Mouse (Mus musculus) liver, postnatal 0 days (tissue): ENCODE data around the gene Pde4dip. TPM values are rescaled to one million over a fixed set of nuclear protein-coding genes. Genes with fewer than 3 reads are reported as not detected.

Experiments
- ATAC-seq: fragments of 200-750 bp; cut with Nextera tagmentation; 2 replicates; pipeline ENCODE4 v1.8.0; 2017; ENCODE audit warnings: mild to moderate bottlenecking, moderate library complexity
- DNase-seq: peaks from one replicate; pipeline ENCODE4 v3.0.0-alpha.2; 2016
- H3K27ac ChIP-seq: fragments of 300-500 bp; sonication (generic); 2 replicates; pipeline ENCODE4 v1.5.1; 2014; ENCODE audit warnings: antibody characterized with exemption, moderate library complexity, mild to moderate bottlenecking, low read depth
- H3K27me3 ChIP-seq: fragments of 300-500 bp; sonication (generic); 2 replicates; pipeline ENCODE4 v1.6.1; 2014; ENCODE audit warnings: low read length, control low read depth, mixed read lengths; ENCODE audit not compliant: insufficient read depth
- H3K36me3 ChIP-seq: fragments of 300-500 bp; sonication (generic); replicated peaks from 2 replicates; pipeline ENCODE4 v1.6.1; 2014; ENCODE audit warnings: mild to moderate bottlenecking, control low read depth, low read length, moderate library complexity, mixed read lengths; ENCODE audit not compliant: insufficient read depth
- H3K4me1 ChIP-seq: fragments of 300-500 bp; sonication (generic); 2 replicates; pipeline ENCODE4 v1.6.1; 2014; ENCODE audit warnings: antibody characterized with exemption, mild to moderate bottlenecking, control low read depth; ENCODE audit not compliant: insufficient read depth
- H3K4me2 ChIP-seq: fragments of 300-500 bp; sonication (generic); 2 replicates; pipeline ENCODE4 v1.6.1; 2014; ENCODE audit warnings: low read depth, mild to moderate bottlenecking, low read length, moderate library complexity, mixed read lengths
- H3K4me3 ChIP-seq: fragments of 300-500 bp; sonication (generic); 2 replicates; pipeline ENCODE4 v1.5.1; 2014; ENCODE audit warnings: low read depth, low read length
- H3K9ac ChIP-seq: fragments of 300-500 bp; sonication (generic); replicated peaks from 2 replicates; pipeline ENCODE4 v1.6.1; 2014; ENCODE audit warnings: mild to moderate bottlenecking, moderate library complexity
- H3K9me3 ChIP-seq: fragments of 300-500 bp; sonication (generic); 2 replicates; pipeline ENCODE4 v1.6.1; 2016; ENCODE audit warnings: mild to moderate bottlenecking, control low read depth, low read length, mixed read lengths
- CTCF ChIP-seq: sonication (generic); IDR thresholded peaks from 2 replicates; pipeline ENCODE4 v1.5.1; 2016; ENCODE audit warnings: antibody characterized with exemption, low read depth
- EP300 ChIP-seq: IDR thresholded peaks from 2 replicates; pipeline ENCODE4 v1.6.1; 2016; ENCODE audit warnings: antibody characterized with exemption, low read depth, mild to moderate bottlenecking
- WGBS: fragments of 180-500 bp; shearing (Covaris S2); extraction: QIAGEN DNeasy Blood & Tissue Kit; methylation state at CpG from one replicate; pipeline ENCODE4 v1.1.7; 2014; ENCODE audit not compliant: insufficient replicate concordance; 5-methylcytosine and 5-hydroxymethylcytosine counted together
- polyA plus RNA-seq: library from polyadenylated mRNA; unstranded; fragments of >200 nt; fragmentation: Nextera tagmentation; extraction: Ambion mirVana; gene quantifications from 2 replicates; pipeline ENCODE4 v1.2.1, GENCODE M21; 2015

Gene Pde4dip
- polyA plus RNA-seq, 1 experiment from 2014 or later = 8.1 TPM

GRCm38 (mm10) chr3:97887785-97888167 lies 731 bp downstream of the Pde4dip start:
- Histone ChIP-seq H3K4me3 (no peak overlapping the region), H3K27ac (no peak overlapping the region), H3K36me3 (no peaks in the 10 kb centered on the region), H3K9me3 (no peaks in the 10 kb centered on the region), H3K27me3 (peaks cover 20% of the 10 kb centered on the region), H3K4me2 (no peak overlapping the region), H3K4me1 (peaks cover 4% of the 10 kb centered on the region; the same call in 1 of the 2 replicates), H3K9ac (no peak overlapping the region)
- DNase-seq (no peak), ATAC-seq (no peak)
- WGBS = 75% methylated on average over 5 of the region's 5 CpGs
- no peak for TF ChIP-seq CTCF
- no peak for TF ChIP-seq EP300

GRCm38 (mm10) chr3:97881576-97881975 lies 6.9 kb downstream of the Pde4dip start:
- ATAC-seq (no peak), DNase-seq (no peak)
- Histone ChIP-seq H3K9ac (no peak overlapping the region), H3K4me3 (no peak overlapping the region), H3K4me2 (no peak overlapping the region), H3K36me3 (no peaks in the 10 kb centered on the region), H3K27me3 (no peaks in the 10 kb centered on the region), H3K4me1 (no peaks in the 10 kb centered on the region), H3K9me3 (no peaks in the 10 kb centered on the region), H3K27ac (no peak overlapping the region)
- TF ChIP-seq CTCF (no peak), EP300 (no peak)
- WGBS = 86% methylated on average over 5 of the region's 5 CpGs

DNA sequence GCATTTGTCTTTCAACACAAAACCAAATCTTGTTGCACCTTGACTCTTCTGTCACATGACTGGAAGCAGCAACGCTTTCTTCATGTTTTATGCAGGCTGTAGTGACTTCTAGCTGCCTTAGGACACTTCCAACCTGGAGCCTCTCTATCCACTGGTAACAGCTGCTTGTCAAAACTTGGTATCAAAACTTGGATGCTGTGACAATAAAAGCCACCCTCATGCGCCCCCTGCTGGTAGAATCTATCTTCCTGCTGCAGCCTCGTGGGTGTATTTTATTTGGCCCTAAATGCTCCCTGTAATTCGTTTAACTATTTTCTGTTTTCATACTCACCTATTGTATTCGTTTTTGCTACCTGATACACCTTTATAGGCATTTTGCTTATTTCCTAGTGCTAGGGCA lies 9.3 kb downstream of the Pde4dip start:
- Histone ChIP-seq H3K9ac (no peak overlapping the region), H3K27ac (no peak overlapping the region), H3K4me1 (no peaks in the 10 kb centered on the region), H3K36me3 (no peaks in the 10 kb centered on the region), H3K4me2 (no peak overlapping the region), H3K9me3 (no peaks in the 10 kb centered on the region), H3K4me3 (no peak overlapping the region), H3K27me3 (no peaks in the 10 kb centered on the region)
- peak; percentile 82 for DNase-seq
- ATAC-seq = peak; percentile 21; the same call in 1 of the 2 replicates
- TF ChIP-seq CTCF = peak; percentile 87
- TF ChIP-seq EP300 = no peak
- 9% methylated on average over 5 of the region's 5 CpGs for WGBS

DNA sequence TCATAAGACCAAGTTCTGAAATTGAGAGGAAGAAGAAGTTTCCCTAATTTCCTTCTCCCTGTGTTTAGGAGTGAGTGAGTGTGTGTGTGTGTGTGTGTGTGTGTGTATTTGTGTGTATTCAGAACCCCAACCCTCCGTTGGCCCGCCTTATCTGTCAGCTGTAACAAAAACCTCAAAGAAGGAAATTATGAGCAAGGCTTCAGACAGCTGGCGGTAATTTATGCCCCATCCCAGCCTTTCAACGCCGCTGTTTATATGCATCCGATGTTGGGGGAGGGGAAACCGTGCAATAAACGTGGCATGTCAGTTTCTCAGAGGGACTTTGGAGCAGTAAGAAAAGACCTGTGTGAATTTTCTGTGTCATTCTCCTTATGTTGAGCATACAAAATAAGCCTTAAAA lies 12.2 kb downstream of the Pde4dip start:
- Histone ChIP-seq H3K9ac (no peak overlapping the region), H3K27ac (no peak overlapping the region), H3K27me3 (no peaks in the 10 kb centered on the region), H3K9me3 (no peaks in the 10 kb centered on the region), H3K4me3 (no peak overlapping the region), H3K4me2 (no peak overlapping the region), H3K4me1 (no peaks in the 10 kb centered on the region), H3K36me3 (no peaks in the 10 kb centered on the region)
- TF ChIP-seq EP300 (no peak), CTCF (no peak)
- 32% methylated on average over 8 of the region's 8 CpGs for WGBS
- ATAC-seq (no peak), DNase-seq (no peak)

DNA sequence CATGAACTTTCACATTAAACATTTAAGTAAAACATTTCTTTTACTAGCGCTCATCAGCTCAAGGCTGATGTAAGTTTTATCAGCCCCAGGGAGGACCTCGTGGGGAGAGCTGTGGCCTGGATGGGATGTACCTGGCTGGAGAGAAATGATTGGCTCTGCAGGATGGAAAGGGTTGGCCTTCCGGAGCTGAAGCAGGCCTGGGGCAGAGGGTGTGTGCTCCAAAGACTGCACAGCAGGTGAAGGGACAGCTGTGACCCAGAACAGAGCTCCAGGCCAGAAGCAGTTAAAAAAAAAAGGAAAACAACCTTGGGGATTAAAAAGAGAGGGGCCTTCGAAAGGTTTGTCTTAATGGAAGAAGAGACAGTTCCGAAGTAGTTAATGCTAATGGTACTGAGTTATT lies 13.7 kb downstream of the Pde4dip start:
- Histone ChIP-seq H3K9me3 (no peaks in the 10 kb centered on the region), H3K27me3 (no peaks in the 10 kb centered on the region), H3K9ac (no peak overlapping the region), H3K4me2 (no peak overlapping the region), H3K4me3 (no peak overlapping the region), H3K4me1 (no peaks in the 10 kb centered on the region), H3K36me3 (no peaks in the 10 kb centered on the region), H3K27ac (no peak overlapping the region)
- WGBS = 54% methylated on average over 5 of the region's 5 CpGs
- ATAC-seq (peak; percentile 89), DNase-seq (no peak)
- no peak for TF ChIP-seq EP300
- no peak for TF ChIP-seq CTCF

GRCm38 (mm10) chr3:97869730-97870129 lies 18.8 kb downstream of the Pde4dip start:
- Histone ChIP-seq H3K27ac (no peak overlapping the region), H3K9me3 (no peaks in the 10 kb centered on the region), H3K4me3 (no peak overlapping the region), H3K27me3 (peaks cover 13% of the 10 kb centered on the region; the same call in 1 of the 2 replicates), H3K9ac (no peak overlapping the region), H3K4me2 (no peak overlapping the region), H3K4me1 (peaks cover 3% of the 10 kb centered on the region; the same call in 1 of the 2 replicates), H3K36me3 (no peaks in the 10 kb centered on the region)
- DNase-seq (no peak), ATAC-seq (no peak)
- TF ChIP-seq EP300 = no peak
- TF ChIP-seq CTCF = no peak
- 61% methylated on average over 4 of the region's 4 CpGs for WGBS

DNA sequence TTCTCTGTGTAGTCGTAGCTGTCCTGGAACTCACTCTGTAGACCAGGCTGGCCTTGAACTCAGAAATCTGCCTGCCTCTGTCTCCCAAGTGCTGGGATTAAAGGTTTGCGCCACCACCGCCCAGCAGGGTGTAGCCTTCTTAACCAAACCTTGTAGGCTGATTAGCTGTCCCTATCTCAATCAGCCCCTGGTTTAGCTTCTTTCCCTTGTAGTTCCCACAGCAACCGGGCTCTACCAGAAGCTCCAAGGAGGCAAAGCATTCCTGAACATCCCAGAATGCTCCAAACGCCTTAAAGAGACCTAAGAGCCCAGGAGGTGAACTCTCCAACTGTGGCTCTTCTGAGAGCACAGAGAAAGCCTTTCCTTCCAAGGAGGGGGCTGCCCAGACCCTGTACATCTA lies 19.8 kb downstream of the Pde4dip start:
- Histone ChIP-seq H3K27ac (no peak overlapping the region), H3K9me3 (no peaks in the 10 kb centered on the region), H3K9ac (no peak overlapping the region), H3K4me2 (no peak overlapping the region), H3K27me3 (peaks cover 13% of the 10 kb centered on the region; the same call in 1 of the 2 replicates), H3K4me1 (peaks cover 3% of the 10 kb centered on the region; the same call in 1 of the 2 replicates), H3K36me3 (no peaks in the 10 kb centered on the region), H3K4me3 (no peak overlapping the region)
- WGBS = 50% methylated on average over 5 of the region's 5 CpGs
- TF ChIP-seq CTCF (no peak), EP300 (no peak)
- ATAC-seq (no peak), DNase-seq (no peak)
